Mouse (Mus musculus) megakaryocyte, embryonic 14.5 days (primary cell): Measurements from ENCODE around the gene Olfr519. TPM values are rescaled to one million over a fixed set of nuclear protein-coding genes. Genes with fewer than 3 reads are reported as not detected.

Experiments
- H3K27me3 ChIP-seq: replicated peaks from 2 replicates; pipeline ENCODE3; 2012; ENCODE audit warnings: inconsistent platforms
- H3K36me3 ChIP-seq: replicated peaks from 2 replicates; pipeline ENCODE3; 2012; ENCODE audit warnings: low read length, inconsistent platforms, mixed read lengths
- H3K4me1 ChIP-seq: 2 replicates; pipeline ENCODE4 v1.6.1; 2012; ENCODE audit warnings: inconsistent platforms
- H3K4me3 ChIP-seq: replicated peaks from 2 replicates; pipeline ENCODE3; 2012; ENCODE audit warnings: moderate library complexity, mild to moderate bottlenecking, inconsistent platforms
- H3K9me3 ChIP-seq: 2 replicates; pipeline ENCODE4 v1.6.1; 2012; ENCODE audit warnings: inconsistent platforms
- FLI1 ChIP-seq: IDR thresholded peaks from 2 replicates; pipeline ENCODE4 v1.6.1; 2012; ENCODE audit warnings: low read length, inconsistent platforms, mixed read lengths
- GATA1 ChIP-seq: IDR thresholded peaks from 3 replicates; pipeline ENCODE4 v1.6.1; 2012; ENCODE audit warnings: mixed read lengths, low read length, inconsistent platforms, borderline replicate concordance
- polyA plus RNA-seq: library from polyadenylated mRNA; stranded (reverse); fragments of >175 nt; gene quantifications from 2 replicates; pipeline ENCODE4 v1.2.3, GENCODE M21; 2012; ENCODE audit warnings: low replicate concordance; ENCODE audit not compliant: insufficient read depth

Gene Olfr519
- polyA plus RNA-seq, result not detected in 2 replicates

DNA sequence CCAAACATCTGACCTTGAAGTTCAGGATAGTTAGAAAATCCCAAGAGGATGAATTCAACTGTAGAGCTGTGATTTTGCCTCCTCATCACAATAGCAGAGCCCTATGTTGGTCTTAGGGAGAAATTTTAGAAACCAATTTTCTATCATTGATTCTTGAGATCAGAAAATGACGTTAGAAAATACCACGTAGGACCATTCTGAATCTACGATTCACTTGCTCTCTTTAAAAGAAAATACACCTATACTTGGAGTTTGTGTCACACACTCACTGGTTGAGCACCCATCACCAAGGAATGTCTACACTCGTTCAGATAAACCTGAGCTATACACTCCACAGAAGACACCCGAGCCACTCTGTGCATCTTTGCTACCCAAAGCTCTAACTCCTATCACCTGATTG is at the start of gene Olfr519:
Gene Olfr519, minus strand, starts transcription at position 101 of the 400 bp plus-strand sequence.
- TF ChIP-seq GATA1 (no peak), FLI1 (no peak)
- H3K27me3 ChIP-seq, result no peaks in the 10 kb centered on the region

GRCm38 (mm10) chr7:108944002-108944401 is 49.8 kb upstream of the Olfr519 start:
- Histone ChIP-seq H3K36me3 (peaks cover 74% of the 10 kb centered on the region), H3K4me1 (peaks cover 18% of the 10 kb centered on the region)

More for the DNA sequence above, at the start of gene Olfr519:
- Histone ChIP-seq H3K9me3 (no peaks in the 10 kb centered on the region), H3K4me1 (no peaks in the 10 kb centered on the region), H3K4me3 (no peak within 1 kb of the TSS), H3K36me3 (no peaks in the 10 kb centered on the region)

GRCm38 (mm10) chr7:108941466-108941865 is 47.2 kb upstream of the Olfr519 start:
- H3K9me3 ChIP-seq, result 0 out of 2 replicates have a peak, but pooled peaks cover 3% of the 10 kb centered on the region
- H3K36me3 ChIP-seq, result peaks cover 95% of the 10 kb centered on the region
- no peaks in the 10 kb centered on the region for H3K27me3 ChIP-seq
- H3K4me3 ChIP-seq, result no peak overlapping the region
- H3K4me1 ChIP-seq, result peaks cover 8% of the 10 kb centered on the region
- TF ChIP-seq GATA1 (no peak), FLI1 (no peak)

More at GRCm38 (mm10) chr7:108944002-108944401, 49.8 kb upstream of the Olfr519 start:
- TF ChIP-seq FLI1 (no peak), GATA1 (no peak)
- H3K27me3 ChIP-seq, result peaks cover 3% of the 10 kb centered on the region
- no peak overlapping the region for H3K4me3 ChIP-seq
- H3K9me3 ChIP-seq, result no peaks in the 10 kb centered on the region

DNA sequence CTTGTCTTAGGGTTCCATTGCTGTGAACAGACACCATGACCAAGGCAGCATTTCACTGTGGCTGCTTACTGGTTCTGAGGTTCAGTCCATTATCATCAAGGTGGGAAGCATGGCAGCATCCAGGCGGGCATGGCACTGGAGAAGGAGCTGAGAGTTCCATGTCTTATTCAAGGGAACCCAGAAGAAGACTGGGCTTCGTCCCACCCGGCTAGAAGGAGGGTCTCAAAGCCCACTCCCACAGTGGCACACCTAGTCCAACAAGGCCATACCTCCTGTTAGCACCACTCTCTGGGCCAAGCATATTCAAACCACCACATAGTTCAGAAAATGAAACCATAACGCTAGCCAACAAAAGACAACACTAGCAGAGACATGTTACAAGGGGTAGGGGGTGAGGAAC is 42.4 kb upstream of the Olfr519 start:
- H3K4me1 ChIP-seq, result peaks cover 23% of the 10 kb centered on the region
- peaks cover 63% of the 10 kb centered on the region for H3K36me3 ChIP-seq
- no peaks in the 10 kb centered on the region for H3K27me3 ChIP-seq
- 0 out of 2 replicates have a peak, but pooled peaks cover 5% of the 10 kb centered on the region for H3K9me3 ChIP-seq
- TF ChIP-seq FLI1 (no peak), GATA1 (no peak)
- H3K4me3 ChIP-seq, result no peak overlapping the region

GRCm38 (mm10) chr7:108935411-108935810 is 41.2 kb upstream of the Olfr519 start:
- Histone ChIP-seq H3K4me1 (peaks cover 23% of the 10 kb centered on the region), H3K27me3 (no peaks in the 10 kb centered on the region), H3K4me3 (peak overlapping the region; percentile 98), H3K9me3 (0 out of 2 replicates have a peak, but pooled peaks cover 5% of the 10 kb centered on the region), H3K36me3 (peaks cover 51% of the 10 kb centered on the region)
- no peak for TF ChIP-seq GATA1
- TF ChIP-seq FLI1, result no peak

- peak overlapping the region; percentile 98 for H3K4me3 ChIP-seq
- H3K9me3 ChIP-seq, result 0 out of 2 replicates have a peak, but pooled peaks cover 5% of the 10 kb centered on the region
- H3K27me3 ChIP-seq, result no peaks in the 10 kb centered on the region
- H3K36me3 ChIP-seq, result peaks cover 45% of the 10 kb centered on the region
- H3K4me1 ChIP-seq, result peaks cover 26% of the 10 kb centered on the region
- no peak for TF ChIP-seq GATA1
- TF ChIP-seq FLI1, result no peak
Measured at GRCm38 (mm10) chr7:108934836-108935235, 40.6 kb upstream of the Olfr519 start.

DNA sequence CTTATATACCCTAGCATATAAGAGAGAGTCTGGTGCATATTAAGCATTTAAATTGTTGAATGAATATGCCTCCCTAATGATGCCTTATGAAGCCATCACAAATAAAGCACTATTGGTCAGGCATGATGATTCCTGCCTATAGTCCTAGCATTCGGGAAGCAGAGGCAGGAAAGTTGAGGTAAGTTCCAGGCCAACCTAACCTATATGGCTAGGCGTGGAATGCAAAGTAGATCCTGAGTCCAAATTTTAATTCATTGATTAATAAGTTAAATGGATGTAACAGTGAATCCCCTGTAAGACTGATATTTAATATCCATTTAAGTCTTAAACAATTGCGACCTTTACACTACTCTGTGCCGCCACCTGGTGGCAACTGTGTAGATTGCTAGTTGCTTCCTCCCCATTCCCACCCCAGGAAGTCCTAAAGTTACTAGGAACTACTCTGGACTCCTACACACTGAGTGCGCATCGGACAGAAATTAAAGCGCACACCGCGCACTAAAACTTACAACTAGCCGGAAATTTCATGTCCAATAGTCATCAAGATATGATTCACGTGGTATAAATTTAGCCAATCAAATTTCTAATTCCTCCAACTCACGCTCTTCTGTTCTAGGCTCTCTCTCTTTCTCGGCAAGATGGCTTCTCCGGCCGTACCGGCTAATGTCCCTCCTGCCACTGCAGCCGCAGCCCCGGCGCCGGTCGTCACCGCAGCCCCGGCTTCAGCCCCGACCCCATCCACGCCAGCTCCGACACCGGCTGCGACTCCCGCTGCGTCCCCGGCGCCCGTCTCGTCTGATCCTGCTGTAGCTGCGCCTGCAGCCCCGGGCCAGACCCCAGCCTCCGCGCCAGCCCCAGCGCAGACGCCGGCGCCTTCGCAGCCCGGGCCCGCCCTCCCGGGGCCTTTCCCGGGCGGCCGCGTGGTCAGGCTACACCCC is 39.8 kb upstream of the Olfr519 start, which contains the start of gene Eif3f:
Gene Eif3f, plus strand, starts transcription at position 624 of the 938 bp plus-strand sequence.
- Histone ChIP-seq H3K4me3 (peak within 1 kb of the TSS; percentile 98), H3K4me1 (peaks cover 32% of the 10 kb centered on the region), H3K27me3 (no peaks in the 10 kb centered on the region), H3K36me3 (peaks cover 38% of the 10 kb centered on the region), H3K9me3 (0 out of 2 replicates have a peak, but pooled peaks cover 5% of the 10 kb centered on the region)
- no peak for TF ChIP-seq GATA1
- TF ChIP-seq FLI1, result no peak

DNA sequence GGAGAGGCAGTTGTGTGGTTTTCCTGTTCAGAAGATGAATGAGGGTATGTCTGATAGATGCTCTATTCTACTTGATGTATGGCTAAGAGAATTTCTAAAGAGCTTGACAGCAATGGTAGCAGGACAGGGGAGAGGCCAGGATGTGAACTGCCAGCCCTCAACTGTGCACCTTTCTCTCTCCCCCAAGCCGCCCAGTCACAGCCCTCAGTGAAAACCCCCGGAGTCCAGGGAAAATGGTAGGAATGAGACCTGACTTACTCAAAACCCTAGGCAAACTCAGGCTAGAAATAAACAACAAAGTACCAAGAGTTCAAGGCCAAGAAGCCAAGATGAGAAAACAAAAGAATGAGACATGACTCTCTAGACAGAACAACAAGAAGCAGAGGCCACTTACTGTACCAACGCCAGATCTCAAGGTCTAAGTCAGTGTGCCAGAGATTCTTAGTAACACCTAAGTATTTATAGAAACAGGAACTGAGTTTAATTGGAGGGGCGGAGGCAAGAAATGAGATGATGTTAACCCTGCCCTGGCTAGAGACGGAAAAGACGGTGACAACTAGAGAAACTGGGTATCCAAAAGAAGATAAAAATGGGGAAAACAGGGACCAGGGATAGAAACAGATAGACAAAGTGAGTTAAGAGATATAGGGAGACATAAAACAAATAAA is 35.6 kb upstream of the Olfr519 start, which contains the start of gene Nlrp10:
Gene Nlrp10, minus strand, starts transcription at position 453 of the 668 bp plus-strand sequence.
- Histone ChIP-seq H3K4me3 (peak within 1 kb of the TSS; percentile 50), H3K27me3 (no peaks in the 10 kb centered on the region), H3K36me3 (no peaks in the 10 kb centered on the region)

More for the DNA sequence above, 35.6 kb upstream of the Olfr519 start, which contains the start of gene Nlrp10:
- H3K4me1 ChIP-seq, result peaks cover 27% of the 10 kb centered on the region
- TF ChIP-seq FLI1 (no peak), GATA1 (no peak)
- no peaks in the 10 kb centered on the region for H3K9me3 ChIP-seq
